Mouse (Mus musculus): ENCODE data around the gene Mlycd.
"Not testable (repeated sequence)": the region's sequence is repeated elsewhere in the genome, so short reads cannot be mapped to it uniquely, and the experiment has no call there.

The Mlycd gene

GRCm38 (mm10) chr8:119394524-119395026, at the start of gene Mlycd:
Gene Mlycd (plus strand): TSS chr8:119394878.
- DNase-seq (ENCODE audit: inconsistent age in 2 of 2, low spot score in 1 of 2): peak; percentile 95 to 98

DNA sequence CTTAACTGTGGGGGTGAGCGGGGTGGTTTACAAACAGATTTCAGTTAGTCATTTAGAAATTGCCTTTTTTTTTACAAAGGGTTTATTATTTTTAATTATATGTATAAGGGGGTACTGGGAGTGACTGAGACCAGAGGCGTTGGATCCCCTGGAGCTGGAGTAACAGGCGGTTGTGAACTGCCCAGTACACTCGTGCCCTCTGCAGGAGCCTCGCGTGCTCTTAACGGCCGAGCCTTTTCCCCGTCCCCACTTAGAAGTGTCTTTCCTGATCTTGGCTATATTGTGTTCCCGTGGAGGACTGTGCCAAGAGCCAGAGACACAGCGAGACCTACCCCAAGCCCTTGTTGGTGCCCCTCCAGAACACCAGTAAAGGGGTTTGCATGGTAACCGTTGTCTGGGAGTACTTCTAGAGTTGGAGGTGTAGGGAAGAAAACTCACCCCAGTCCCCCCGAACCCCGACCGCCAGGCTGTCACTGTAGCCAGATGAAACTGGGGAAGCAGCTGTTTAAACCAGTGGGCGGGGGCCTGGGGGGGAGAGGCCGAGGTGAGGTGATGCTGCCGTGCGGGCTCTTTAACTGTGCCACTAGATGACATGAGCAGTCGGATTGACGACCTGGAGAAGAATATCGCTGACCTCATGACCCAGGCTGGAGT, 49.5 kb upstream of the Mlycd start:
- DNase-seq (ENCODE audit: inconsistent age in 2 of 2, low spot score in 1 of 2): peak in 1 of 2 experiments; percentile 19

- DNase-seq (ENCODE audit: inconsistent age in 2 of 2, low spot score in 1 of 2): no peak
Observed at GRCm38 (mm10) chr8:119345683-119346075, 49.0 kb upstream of the Mlycd start.

DNA sequence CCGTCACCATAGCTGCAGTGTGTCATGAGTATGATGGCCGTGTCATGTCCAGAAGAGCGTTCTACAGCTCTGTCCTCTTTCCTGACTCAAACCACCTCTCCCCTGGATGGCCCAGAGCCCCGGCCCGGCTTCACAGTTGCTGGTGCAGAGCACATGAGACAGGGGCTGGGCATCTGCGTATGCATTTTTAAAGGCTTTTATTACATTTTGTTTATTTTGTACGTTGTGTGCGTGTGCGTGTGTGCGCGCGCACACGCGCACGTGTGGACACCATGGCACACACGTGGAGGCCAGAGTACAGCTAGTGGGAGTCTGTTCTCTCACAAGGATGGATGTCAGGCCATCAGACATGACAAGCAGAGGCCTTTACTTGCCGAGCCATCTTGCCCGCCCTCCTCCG, 43.0 kb upstream of the Mlycd start:
- DNase-seq (ENCODE audit: inconsistent age in 2 of 2, low spot score in 1 of 2): no peak

DNA sequence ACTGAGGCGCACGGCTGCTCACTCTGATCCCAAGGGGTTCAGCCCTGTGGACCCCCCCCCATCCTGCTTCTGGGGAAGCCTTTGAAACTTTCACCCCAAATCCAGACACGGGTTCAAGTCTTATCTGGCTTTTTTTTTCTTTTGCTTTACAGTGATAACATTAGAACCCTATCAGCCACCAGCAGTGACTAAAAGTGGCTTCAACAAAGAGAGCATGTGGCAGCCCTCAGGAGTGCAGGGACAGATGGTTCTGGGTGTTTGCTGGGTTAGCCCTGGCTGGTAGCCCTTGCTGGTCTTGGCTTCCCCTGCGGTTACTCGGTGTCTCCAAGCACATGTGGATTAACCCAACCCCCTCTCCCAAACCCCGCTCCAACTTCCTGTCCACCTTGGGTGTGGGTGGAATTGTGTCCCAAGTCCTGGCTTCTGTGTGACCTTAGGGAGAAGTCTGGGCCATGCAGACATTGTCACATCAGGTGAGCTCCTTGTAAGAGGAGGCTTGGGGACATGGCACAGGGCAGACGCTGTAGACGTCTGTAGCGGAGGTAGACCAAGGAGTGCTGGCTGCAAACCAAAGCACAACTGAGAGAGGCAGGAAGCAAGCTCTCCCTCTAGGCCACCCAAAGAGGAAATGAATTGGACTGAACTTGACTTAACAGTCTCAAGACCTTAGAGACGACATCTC, 41.6 kb upstream of the Mlycd start:
- DNase-seq (ENCODE audit: inconsistent age in 2 of 2, low spot score in 1 of 2): no peak

GRCm38 (mm10) chr8:119353659-119354023, 41.0 kb upstream of the Mlycd start:
- DNase-seq (ENCODE audit: inconsistent age in 2 of 2, low spot score in 1 of 2): no peak

DNA sequence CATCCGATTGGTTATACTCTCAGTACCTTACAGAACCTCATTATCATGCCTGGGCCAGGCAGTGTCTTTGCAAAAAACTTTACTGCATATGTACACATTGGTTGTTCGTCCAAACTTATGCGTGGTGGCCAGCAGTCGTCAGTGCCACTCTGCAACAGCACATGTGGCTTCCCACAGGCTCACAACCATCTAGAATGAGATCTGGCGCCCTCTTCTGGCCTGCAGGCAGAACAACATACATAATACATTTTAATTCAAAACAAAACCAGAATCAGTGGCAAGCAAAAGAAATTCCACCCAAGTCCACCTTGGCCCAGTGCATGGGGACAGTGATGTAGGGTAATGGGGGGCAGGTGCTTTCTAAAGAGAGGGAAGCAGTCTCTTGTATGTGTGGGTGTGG, 38.0 kb upstream of the Mlycd start:
- peak in 1 of 2 experiments; percentile 30 for DNase-seq (ENCODE audit: inconsistent age in 2 of 2, low spot score in 1 of 2)

- DNase-seq (ENCODE audit: inconsistent age in 2 of 2, low spot score in 1 of 2): no peak
Observed at GRCm38 (mm10) chr8:119358175-119358574, 36.5 kb upstream of the Mlycd start.

GRCm38 (mm10) chr8:119358836-119359235, 35.8 kb upstream of the Mlycd start:
- DNase-seq (ENCODE audit: inconsistent age in 2 of 2, low spot score in 1 of 2): peak; percentile 44 to 86

DNA sequence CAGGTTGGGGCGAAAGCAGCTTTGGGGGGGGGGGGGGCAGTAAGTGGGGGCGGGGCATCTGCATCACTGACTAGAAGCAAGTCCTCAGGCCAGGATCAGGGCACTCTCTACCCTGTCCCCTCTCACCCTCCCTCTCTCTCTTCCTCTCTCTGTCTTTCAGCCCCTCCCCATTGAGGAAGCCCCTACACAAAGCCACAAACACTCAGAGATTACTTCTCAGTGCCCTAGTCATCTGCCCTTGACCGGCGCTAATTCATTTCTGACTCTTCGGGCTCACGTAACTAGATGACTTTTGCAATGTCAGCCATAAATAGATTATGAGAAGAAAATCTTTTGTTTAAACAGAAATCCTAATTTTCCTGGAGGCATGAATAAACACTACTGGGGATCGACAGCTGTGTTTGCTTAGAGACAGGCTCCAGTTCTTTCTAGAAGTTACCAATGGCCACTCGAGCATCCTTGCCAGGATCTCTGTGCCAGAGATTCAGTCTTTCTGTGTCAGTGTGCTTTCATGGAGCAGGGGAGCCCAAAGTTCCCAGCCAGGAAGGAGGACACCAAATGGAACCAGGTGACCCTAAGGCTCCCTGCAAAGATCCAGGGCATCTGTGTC, 33.9 kb upstream of the Mlycd start:
- peak in 1 of 2 experiments; percentile 66 for DNase-seq (ENCODE audit: inconsistent age in 2 of 2, low spot score in 1 of 2)

GRCm38 (mm10) chr8:119374716-119375115, 20.0 kb upstream of the Mlycd start:
- not testable (repeated sequence) for DNase-seq (ENCODE audit: inconsistent age in 2 of 2, low spot score in 1 of 2)

DNA sequence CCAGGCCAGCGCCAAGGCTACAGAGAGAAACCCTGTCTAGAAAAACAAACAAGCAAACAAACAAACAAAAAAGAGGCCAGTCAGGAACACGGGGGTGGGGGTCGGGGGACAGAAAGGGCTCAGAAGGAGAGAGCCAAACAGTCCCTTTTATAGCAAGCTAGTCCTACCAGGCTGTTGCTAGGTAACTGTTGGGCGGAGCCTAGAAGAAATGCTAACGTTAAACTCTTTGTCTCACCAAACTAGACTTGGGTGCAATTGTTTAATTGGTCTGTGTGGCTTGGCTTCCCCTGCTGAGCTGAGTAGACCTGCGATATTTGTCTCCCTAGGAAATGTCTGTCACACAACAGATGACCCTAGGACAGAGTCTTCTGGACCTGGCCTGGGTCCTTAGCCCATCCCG, 16.2 kb upstream of the Mlycd start:
- no peak for DNase-seq (ENCODE audit: inconsistent age in 2 of 2, low spot score in 1 of 2)

- peak in 1 of 2 experiments; percentile 65 for DNase-seq (ENCODE audit: inconsistent age in 2 of 2, low spot score in 1 of 2)
Observed at GRCm38 (mm10) chr8:119380619-119381018, 14.1 kb upstream of the Mlycd start.

GRCm38 (mm10) chr8:119384478-119384877, 10.2 kb upstream of the Mlycd start:
- peak; percentile 52 to 91 for DNase-seq (ENCODE audit: inconsistent age in 2 of 2, low spot score in 1 of 2)

GRCm38 (mm10) chr8:119385854-119386253, 8.8 kb upstream of the Mlycd start:
- no peak for DNase-seq (ENCODE audit: inconsistent age in 2 of 2, low spot score in 1 of 2)

DNA sequence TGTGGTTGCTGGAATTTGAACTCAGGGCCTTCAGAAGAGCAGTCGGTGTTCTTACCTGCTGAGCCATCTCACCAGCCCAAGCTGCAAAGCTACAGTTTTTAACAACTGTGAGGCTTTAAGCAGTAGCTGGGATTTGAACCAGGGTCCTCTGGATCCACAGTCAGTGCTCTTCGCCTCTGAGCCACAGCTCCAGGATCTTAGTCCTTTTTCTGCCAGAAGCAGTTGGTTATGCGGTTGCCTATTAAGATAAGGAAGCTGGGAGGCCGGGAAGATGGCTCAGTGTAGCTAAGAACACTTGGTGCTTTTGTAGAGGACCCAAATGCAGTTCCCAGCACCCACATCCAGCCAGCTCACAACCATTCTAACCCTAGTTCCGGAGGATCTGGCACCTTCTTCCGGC, 7.7 kb upstream of the Mlycd start:
- no peak for DNase-seq (ENCODE audit: inconsistent age in 2 of 2, low spot score in 1 of 2)

- DNase-seq (ENCODE audit: inconsistent age in 2 of 2, low spot score in 1 of 2): peak in 1 of 2 experiments; percentile 35
Observed at GRCm38 (mm10) chr8:119394097-119394496, 581 bp upstream of the Mlycd start.

DNA sequence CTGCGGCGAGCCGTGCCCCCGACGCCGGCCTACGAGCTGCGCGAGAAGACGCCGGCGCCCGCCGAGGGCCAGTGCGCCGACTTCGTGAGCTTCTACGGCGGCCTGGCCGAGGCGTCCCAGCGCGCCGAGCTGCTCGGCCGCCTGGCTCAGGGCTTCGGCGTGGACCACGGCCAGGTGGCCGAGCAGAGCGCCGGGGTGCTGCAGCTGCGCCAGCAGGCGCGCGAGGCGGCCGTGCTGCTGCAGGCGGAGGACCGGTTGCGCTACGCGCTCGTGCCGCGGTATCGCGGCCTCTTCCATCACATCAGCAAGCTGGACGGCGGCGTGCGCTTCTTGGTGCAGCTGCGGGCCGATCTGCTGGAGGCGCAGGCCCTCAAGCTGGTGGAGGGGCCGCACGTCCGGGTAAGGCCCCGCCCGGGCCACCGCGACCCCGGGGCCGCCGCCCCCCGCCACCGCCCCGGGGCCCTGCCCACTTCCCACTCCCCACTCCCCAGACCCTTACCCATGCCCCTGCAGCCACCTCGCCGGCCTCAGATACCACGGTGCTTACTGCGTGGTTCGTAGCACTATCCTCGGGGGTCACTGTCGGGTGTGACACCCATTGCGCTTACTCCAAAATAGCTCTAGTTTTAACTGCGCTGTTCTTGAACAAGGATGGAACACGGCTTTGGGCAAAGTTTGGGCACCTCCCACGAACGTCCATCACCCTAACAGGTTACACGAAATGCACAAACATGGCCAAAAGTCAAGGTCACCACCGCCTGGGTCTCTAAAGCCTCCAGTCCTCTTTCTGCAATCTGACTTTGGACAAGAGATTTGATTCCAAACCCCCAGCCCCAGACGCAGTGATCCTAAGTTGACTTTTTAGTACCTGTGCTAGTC, 633 bp downstream of the Mlycd start:
- peak in 1 of 2 experiments; percentile 67 for DNase-seq (ENCODE audit: inconsistent age in 2 of 2, low spot score in 1 of 2)

GRCm38 (mm10) chr8:119398558-119398957, 3.9 kb downstream of the Mlycd start:
- DNase-seq (ENCODE audit: inconsistent age in 2 of 2, low spot score in 1 of 2): no peak

DNA sequence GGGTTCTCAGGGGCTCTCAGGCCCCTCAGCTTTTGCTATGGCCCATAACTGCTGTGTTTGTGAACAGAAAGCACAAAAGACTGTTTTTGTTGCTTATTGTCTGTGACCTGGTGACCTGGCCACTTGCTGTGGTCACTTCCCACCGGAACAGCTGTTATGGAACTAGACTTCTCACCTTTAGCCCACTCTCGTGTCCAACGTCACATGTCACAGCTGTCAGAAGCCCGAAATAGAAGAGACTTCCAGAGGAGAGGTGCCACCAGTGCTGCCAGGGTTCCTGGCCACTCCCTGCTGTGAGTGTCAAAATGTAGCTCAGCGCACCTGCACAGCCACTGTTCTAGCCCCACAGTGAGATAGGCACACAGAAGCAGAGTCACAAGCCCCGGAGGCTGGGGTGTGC, 4.6 kb downstream of the Mlycd start:
- DNase-seq (ENCODE audit: inconsistent age in 2 of 2, low spot score in 1 of 2): no peak

- DNase-seq (ENCODE audit: inconsistent age in 2 of 2, low spot score in 1 of 2): no peak
Observed at GRCm38 (mm10) chr8:119400122-119400671, 5.5 kb downstream of the Mlycd start.
